Mouse (Mus musculus) limb, embryonic 14.5 days (tissue): ENCODE data around the gene Rad54l2. TPM values are rescaled to one million over a fixed set of nuclear protein-coding genes. Genes with fewer than 3 reads are reported as not detected.
A peak's percentile ranks its signal among the peaks of the same experiment; 100 is the strongest.

Experiments
- ATAC-seq: fragments of 200-750 bp; cut with Nextera tagmentation; 2 replicates; pipeline ENCODE4 v1.8.0; 2017; ENCODE audit warnings: low read depth, moderate number of reproducible peaks, moderate TSS enrichment; ENCODE audit not compliant: low FRiP score
- DNase-seq: peaks from one replicate; pipeline ENCODE4 v3.0.0-alpha.2; 2015; ENCODE audit warnings: low spot score
- H3K27ac ChIP-seq: fragments of 300-500 bp; sonication (generic); replicated peaks from 2 replicates; pipeline ENCODE4 v1.5.1; 2014; ENCODE audit warnings: low read depth, mild to moderate bottlenecking, low read length, moderate library complexity, mixed read lengths
- H3K27me3 ChIP-seq: fragments of 300-500 bp; sonication (generic); 2 replicates; pipeline ENCODE4 v1.6.1; 2014; ENCODE audit warnings: low read length, mixed read lengths; ENCODE audit not compliant: control insufficient read depth, insufficient read depth
- H3K36me3 ChIP-seq: fragments of 300-500 bp; sonication (generic); 2 replicates; pipeline ENCODE4 v1.6.1; 2014; ENCODE audit warnings: mild to moderate bottlenecking, low read length, moderate library complexity, mixed read lengths; ENCODE audit not compliant: control insufficient read depth, insufficient read depth
- H3K4me1 ChIP-seq: fragments of 300-500 bp; sonication (generic); 2 replicates; pipeline ENCODE4 v1.6.1; 2014; ENCODE audit warnings: antibody characterized with exemption, low read length, mixed read lengths; ENCODE audit not compliant: control insufficient read depth, insufficient read depth
- H3K4me2 ChIP-seq: fragments of 300-500 bp; sonication (generic); replicated peaks from 2 replicates; pipeline ENCODE4 v1.6.1; 2014; ENCODE audit warnings: low read depth, mild to moderate bottlenecking, low read length, moderate library complexity; ENCODE audit not compliant: severe bottlenecking
- H3K4me3 ChIP-seq: fragments of 300-500 bp; sonication (generic); replicated peaks from 2 replicates; pipeline ENCODE4 v1.5.1; 2014; ENCODE audit warnings: low read length
- H3K9ac ChIP-seq: fragments of 300-500 bp; sonication (generic); 2 replicates; pipeline ENCODE4 v1.6.1; 2014; ENCODE audit warnings: mild to moderate bottlenecking, low read depth, low read length, moderate library complexity; ENCODE audit not compliant: severe bottlenecking
- H3K9me3 ChIP-seq: fragments of 300-500 bp; sonication (generic); 2 replicates; pipeline ENCODE4 v1.6.1; 2016; ENCODE audit warnings: low read length; ENCODE audit not compliant: control insufficient read depth
- POLR2A ChIP-seq: fragments of 200-500 bp; IDR thresholded peaks from 2 replicates; pipeline ENCODE4 v1.8.0; 2012; ENCODE audit warnings: inconsistent platforms, mild to moderate bottlenecking, moderate library complexity, borderline replicate concordance; ENCODE audit not compliant: insufficient read depth, insufficient read length; ENCODE audit errors: extremely low read depth
- WGBS: fragments of 180-500 bp; shearing (Covaris S2); extraction: QIAGEN DNeasy Blood & Tissue Kit; methylation state at CpG from one replicate; pipeline ENCODE4 v1.1.7; 2014; 5-methylcytosine and 5-hydroxymethylcytosine counted together
- polyA plus RNA-seq, 2 experiments: library from polyadenylated mRNA; depleted of rRNA in 1 of 2; stranded (reverse) in 1 of 2; unstranded in 1 of 2; fragments of >200 nt; fragmentation: Nextera tagmentation in 1 of 2; extraction: Ambion mirVana in 1 of 2; gene quantifications; 2 replicates each; pipeline versions ENCODE4 v1.2.1 to v1.2.3; 2012 to 2014

The Rad54l2 gene
- polyA plus RNA-seq, 2 experiments = 4.3 to 12.9 TPM

DNA sequence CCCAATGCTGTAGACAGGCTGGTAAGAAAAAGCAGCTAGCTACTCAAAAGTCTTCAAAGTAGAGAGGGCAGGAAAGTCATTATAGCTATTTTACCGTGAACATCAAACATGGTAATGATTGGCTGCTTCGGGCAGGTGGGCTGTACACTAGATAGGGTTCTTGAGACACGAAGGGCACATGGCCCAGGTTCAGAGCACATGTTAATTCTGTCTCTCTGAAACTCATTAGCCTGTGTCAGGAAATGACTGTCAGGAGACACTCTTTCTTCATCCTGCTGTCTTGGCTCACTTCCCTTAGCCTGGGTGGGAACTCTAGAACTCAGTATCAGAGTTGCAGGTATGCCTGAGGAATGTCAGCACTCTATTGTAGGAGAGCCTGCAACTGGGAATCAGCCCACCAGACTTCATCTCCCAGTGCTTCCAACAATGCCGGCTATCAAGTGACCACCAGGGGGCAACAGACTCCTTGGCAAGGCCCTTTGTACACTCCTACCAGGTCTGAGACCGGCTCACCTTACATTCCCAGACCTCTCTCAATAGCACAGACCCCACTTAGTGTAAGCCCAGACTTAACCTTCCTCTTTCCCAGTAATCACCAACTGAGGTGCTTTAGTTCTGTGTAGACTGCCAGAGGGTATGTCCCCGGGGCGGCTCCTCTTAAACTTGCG, 101.9 kb downstream of the Rad54l2 start:
- Histone ChIP-seq H3K27me3 (no peaks in the 10 kb centered on the region), H3K27ac (no peak overlapping the region), H3K9ac (no peak overlapping the region), H3K4me3 (no peak overlapping the region), H3K4me1 (peaks cover 13% of the 10 kb centered on the region), H3K36me3 (peaks cover 10% of the 10 kb centered on the region), H3K4me2 (no peak overlapping the region), H3K9me3 (no peaks in the 10 kb centered on the region)
- DNase-seq (peak; percentile 87), ATAC-seq (peak; percentile 55)
- TF ChIP-seq POLR2A = no peak
- WGBS = 25% methylated on average over 8 of the region's 8 CpGs

DNA sequence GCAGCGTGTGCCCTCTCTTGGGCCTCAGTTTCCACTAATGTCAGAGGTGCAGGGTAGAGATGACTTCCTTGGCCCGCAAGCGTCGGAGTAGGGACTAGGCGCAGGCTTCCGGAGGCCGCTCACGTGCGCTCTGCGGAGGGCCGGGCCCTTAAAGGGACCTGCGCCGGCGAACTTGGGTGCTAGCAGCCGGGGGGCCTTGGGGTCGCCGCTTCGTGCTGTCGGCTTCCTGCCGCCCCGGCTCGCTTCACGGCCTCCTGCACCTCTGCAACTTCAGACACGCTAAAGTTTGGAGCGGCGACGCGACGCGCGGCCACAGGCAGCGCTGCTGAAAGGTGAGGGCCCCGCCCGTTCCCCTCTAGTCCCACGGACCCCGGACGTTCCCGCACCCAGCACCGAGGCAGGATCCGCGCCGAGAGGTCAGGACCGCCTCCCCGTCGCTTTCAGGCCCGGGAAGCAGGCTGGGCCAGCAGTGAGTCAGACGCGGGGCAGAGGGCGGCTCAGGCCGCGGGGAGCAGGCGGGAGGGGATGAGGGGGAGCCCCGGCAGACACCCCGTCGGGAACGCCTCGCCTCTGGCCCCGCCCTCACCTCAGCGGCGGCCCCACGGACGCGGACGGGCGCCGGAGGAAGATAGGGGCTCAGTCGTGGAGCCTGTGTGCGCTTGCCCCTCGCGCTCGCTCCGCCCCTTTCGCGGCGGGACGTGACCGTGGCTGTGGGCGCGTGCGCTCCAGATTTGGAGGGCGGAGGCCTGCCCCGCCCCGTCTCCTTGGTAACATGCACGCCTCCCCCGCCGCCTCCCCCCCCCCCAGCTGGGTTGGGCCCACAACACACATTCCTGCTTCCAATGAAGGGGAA, 103.5 kb downstream of the Rad54l2 start, which contains the start of gene Tex264:
Gene Tex264, minus strand, starts transcription at position 679 of the 853 bp plus-strand sequence.
- Histone ChIP-seq H3K27ac (peak within 1 kb of the TSS; percentile 85), H3K27me3 (no peaks in the 10 kb centered on the region), H3K36me3 (peaks cover 24% of the 10 kb centered on the region), H3K9ac (peak within 1 kb of the TSS; percentile 77), H3K9me3 (no peaks in the 10 kb centered on the region), H3K4me1 (peaks cover 13% of the 10 kb centered on the region), H3K4me2 (peak within 1 kb of the TSS; percentile 87), H3K4me3 (peak within 1 kb of the TSS; percentile 80)
- ATAC-seq (peak; percentile 91), DNase-seq (peak; percentile 76)
- TF ChIP-seq POLR2A = no peak
- under 1% methylated on average over 68 of the region's 86 CpGs for WGBS

DNA sequence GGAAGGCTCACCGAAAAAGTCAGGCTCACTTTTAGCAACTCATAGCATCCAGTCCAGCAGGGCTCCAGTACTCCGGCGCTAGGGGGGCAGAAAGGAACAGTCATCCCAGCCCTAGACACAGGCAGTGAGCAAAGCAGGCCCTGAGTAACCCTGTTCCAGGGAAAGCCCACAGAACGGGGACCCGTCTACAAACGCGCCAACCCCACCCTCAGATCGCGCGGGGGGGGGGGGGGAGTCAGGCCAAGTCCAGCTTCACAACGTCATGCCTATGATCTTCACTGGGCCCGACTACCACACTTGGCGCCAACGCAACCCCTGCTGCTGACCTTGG, 104.1 kb downstream of the Rad54l2 start:
- no peak for ATAC-seq

DNA sequence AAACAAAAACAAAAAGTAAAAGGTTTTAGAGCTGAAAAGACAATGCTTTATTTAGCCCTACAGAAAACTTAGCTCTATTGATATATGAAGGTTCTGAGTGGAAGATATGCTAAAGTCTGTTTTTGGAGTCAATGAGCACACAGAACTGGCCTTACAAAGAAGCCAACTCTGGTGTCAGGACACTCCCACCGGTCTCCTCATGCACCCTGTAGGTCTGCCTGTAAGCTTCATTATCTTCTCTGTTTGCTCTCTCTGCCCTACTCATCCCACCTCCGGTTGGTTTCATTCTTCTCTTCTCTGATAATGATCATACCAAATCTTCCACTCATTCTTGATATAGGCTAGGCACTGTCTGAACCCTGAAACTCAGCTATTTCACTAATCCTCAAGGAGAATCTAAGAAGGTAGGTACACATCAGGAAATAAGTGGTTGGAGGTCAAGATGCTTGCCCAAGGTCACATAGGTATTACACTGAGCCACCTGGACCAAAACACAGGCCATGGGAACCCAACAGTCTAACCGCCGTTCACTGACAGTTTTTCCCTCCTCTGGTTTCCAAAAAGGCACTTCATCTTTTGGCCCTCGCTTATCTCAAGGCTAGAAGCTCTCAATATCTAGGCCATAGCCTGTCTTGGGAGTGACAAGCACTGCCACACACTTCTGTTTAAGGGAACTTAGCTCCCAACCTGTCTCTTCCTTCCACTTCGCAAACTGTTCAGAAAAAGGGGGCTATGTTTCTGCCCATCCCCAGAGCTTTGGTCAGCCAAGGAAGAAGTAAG, 104.7 kb downstream of the Rad54l2 start:
- Histone ChIP-seq H3K27me3 (no peaks in the 10 kb centered on the region), H3K36me3 (peaks cover 36% of the 10 kb centered on the region), H3K4me2 (peak overlapping the region; percentile 87), H3K4me3 (peak overlapping the region; percentile 80), H3K9ac (peak overlapping the region; percentile 77), H3K27ac (no peak overlapping the region), H3K9me3 (no peaks in the 10 kb centered on the region), H3K4me1 (peaks cover 13% of the 10 kb centered on the region)
- no peak for DNase-seq
- ATAC-seq = no peak
- TF ChIP-seq POLR2A = no peak
- WGBS = 87% methylated on average over 6 of the region's 6 CpGs

More for the DNA sequence above, 104.1 kb downstream of the Rad54l2 start:
- Histone ChIP-seq H3K4me1 (peaks cover 13% of the 10 kb centered on the region), H3K9me3 (no peaks in the 10 kb centered on the region), H3K36me3 (peaks cover 30% of the 10 kb centered on the region), H3K27ac (peak overlapping the region; percentile 85), H3K4me3 (peak overlapping the region; percentile 80), H3K4me2 (peak overlapping the region; percentile 87), H3K27me3 (no peaks in the 10 kb centered on the region), H3K9ac (peak overlapping the region; percentile 77)
- no peak for DNase-seq
- 3% methylated on average over 13 of the region's 14 CpGs for WGBS
- no peak for TF ChIP-seq POLR2A

DNA sequence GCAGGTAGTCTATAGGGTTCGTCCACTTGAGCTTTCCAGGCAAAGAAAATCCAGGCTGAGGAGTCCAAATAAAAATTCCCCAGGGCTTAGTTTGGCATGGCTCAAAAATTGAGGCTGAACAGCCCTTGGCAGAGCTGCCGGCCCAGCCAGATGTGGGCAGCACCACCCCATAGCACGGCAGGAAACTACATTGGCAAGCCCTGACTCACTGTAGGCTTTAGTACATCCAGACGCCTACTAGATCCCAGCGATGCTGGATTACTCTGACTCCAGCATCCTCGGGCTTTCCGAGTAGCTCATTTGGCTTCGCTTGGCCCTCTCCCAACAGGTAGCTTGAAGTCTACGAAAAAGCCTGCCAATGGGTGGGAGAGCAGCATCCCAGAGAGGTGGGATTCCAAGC, 108.0 kb downstream of the Rad54l2 start:
- peaks cover 57% of the 10 kb centered on the region for H3K36me3 ChIP-seq
- DNase-seq = no peak
- no peak overlapping the region for H3K9ac ChIP-seq
- no peak overlapping the region for H3K4me3 ChIP-seq
- H3K9me3 ChIP-seq = no peaks in the 10 kb centered on the region
- 89% methylated on average over 9 of the region's 9 CpGs for WGBS
- H3K4me2 ChIP-seq = no peak overlapping the region
- no peak overlapping the region for H3K27ac ChIP-seq
- peaks cover 8% of the 10 kb centered on the region for H3K4me1 ChIP-seq
- no peak for ATAC-seq
- no peak for TF ChIP-seq POLR2A
- H3K27me3 ChIP-seq = no peaks in the 10 kb centered on the region
